Comparison of ENCODE assay signal across 27 mouse cellular contexts in genomic region chr2:141935130-141935529, GRCm38 (mm10).
A peak's percentile ranks its signal among the peaks of the same experiment; 100 is the strongest.
DNase-seq lines count a peak whose midpoint lies in the region; ATAC-seq lines count a peak whose summit lies in the region.
"Had no signal": no experiment of that assay in that cellular context is flagged by ENCODE, and none has a peak within 500 bp of the region (broad histone marks: within the 10 kb centered on the region; RNA-seq: fewer than 3 reads in every experiment).

No protein-coding gene starts in this region.

- DNase-seq in forebrain, embryonic 14.5 days (ENCODE audit: low spot score), result peak; percentile 38
- DNase-seq in forebrain, embryonic 11.5 days (ENCODE audit: low spot score), result no peak
- DNase-seq in frontal cortex, postnatal 36 days (ENCODE audit: low spot score in 2 of 2), result no peak
- DNase-seq in brain, adult 2 months (ENCODE audit: low read depth, low spot score), result peak; percentile 33
- no peak for DNase-seq in ovary, postnatal 36 days (ENCODE audit: low spot score)
- DNase-seq: adrenal gland, adult 2 months; adrenal gland, postnatal 14 days; B cell, adult 2 months; cerebellum, adult 18-20 months; cerebellum, adult 9-10 months; cerebellum, postnatal 14 days; gastrocnemius, adult 2 months; gastrocnemius, postnatal 25 days; heart, adult 2 months; heart, postnatal 14 days; heart, postnatal 4 days; kidney, adult 18-20 months; kidney, adult 9 months had no signal

- no peak overlapping the region for H3K27ac ChIP-seq in forebrain, embryonic 14.5 days (ENCODE audit: low read depth, low read length)
- H3K27ac ChIP-seq in forebrain, embryonic 11.5 days (ENCODE audit: low read depth, low read length), result no peak overlapping the region
- H3K27ac ChIP-seq: gastrocnemius, adult 2 months; heart, adult 2 months; heart, embryonic 10.5 days; heart, embryonic 13.5 days; hindbrain, embryonic 14.5 days; hindbrain, postnatal 0 days had no signal

- H3K4me1 ChIP-seq in forebrain, embryonic 14.5 days (ENCODE audit: control insufficient read depth, insufficient read depth, low read length), result no peaks in the 10 kb centered on the region
- H3K4me1 ChIP-seq in forebrain, embryonic 11.5 days (replicated peaks; ENCODE audit: control insufficient read depth, insufficient read depth, low read length), result no peaks in the 10 kb centered on the region
- H3K4me1 ChIP-seq: heart, embryonic 10.5 days; heart, embryonic 13.5 days had no signal

- no peaks in the 10 kb centered on the region for H3K9me3 ChIP-seq in forebrain, embryonic 14.5 days (replicated peaks; ENCODE audit: control insufficient read depth, low read length)
- H3K9me3 ChIP-seq in forebrain, embryonic 11.5 days (ENCODE audit: control insufficient read depth, low read length), result no peaks in the 10 kb centered on the region
- H3K9me3 ChIP-seq: heart, embryonic 10.5 days; heart, embryonic 13.5 days had no signal

- no peaks in the 10 kb centered on the region for H3K27me3 ChIP-seq in forebrain, embryonic 14.5 days (replicated peaks; ENCODE audit: control insufficient read depth, insufficient read depth, low read length)
- H3K27me3 ChIP-seq in forebrain, embryonic 11.5 days (ENCODE audit: control insufficient read depth, insufficient read depth, low read length), result no peaks in the 10 kb centered on the region
- H3K27me3 ChIP-seq: CH12.LX; heart, embryonic 13.5 days had no signal

- 81% methylated on average over 2 of the region's 2 CpGs for WGBS in forebrain, embryonic 14.5 days
- 88% methylated on average over 2 of the region's 2 CpGs for WGBS in forebrain, embryonic 11.5 days

- H3K4me2 ChIP-seq in forebrain, embryonic 14.5 days (ENCODE audit: low read length), result no peak overlapping the region
- no peak overlapping the region for H3K4me2 ChIP-seq in forebrain, embryonic 11.5 days (ENCODE audit: low read depth, low read length, severe bottlenecking)
- H3K4me2 ChIP-seq: heart, embryonic 13.5 days; hindbrain, embryonic 14.5 days had no signal

- peak; percentile 26; the same call in 1 of the 2 replicates for ATAC-seq in forebrain, embryonic 14.5 days
- no peak for ATAC-seq in forebrain, embryonic 11.5 days (replicated peaks; ENCODE audit: low FRiP score)
- peak; percentile 52; the same call in 1 of the 2 replicates for ATAC-seq in frontal cortex, adult (ENCODE audit: low TSS enrichment)
- ATAC-seq: hindbrain, postnatal 0 days; inflammation-experienced regulatory T-cells, adult 6 months; intestine, embryonic 16.5 days had no signal

- no peak overlapping the region for H3K4me3 ChIP-seq in forebrain, embryonic 14.5 days (ENCODE audit: low read depth, low read length)
- no peak overlapping the region for H3K4me3 ChIP-seq in forebrain, embryonic 11.5 days (ENCODE audit: low read depth, low read length)
- H3K4me3 ChIP-seq: gastrocnemius, adult 2 months; heart, adult 2 months; heart, embryonic 10.5 days; heart, embryonic 13.5 days had no signal

- H3K36me3 ChIP-seq in forebrain, embryonic 14.5 days (ENCODE audit: control insufficient read depth, insufficient read depth, low read length), result no peaks in the 10 kb centered on the region
- H3K36me3 ChIP-seq in forebrain, embryonic 11.5 days (ENCODE audit: control insufficient read depth, insufficient read depth, low read length), result no peaks in the 10 kb centered on the region
- H3K36me3 ChIP-seq: G1E; heart, embryonic 10.5 days; heart, embryonic 13.5 days had no signal

- H3K9ac ChIP-seq in forebrain, embryonic 14.5 days (ENCODE audit: low read length), result no peak overlapping the region
- H3K9ac ChIP-seq in forebrain, embryonic 11.5 days (ENCODE audit: low read length), result no peak overlapping the region
- H3K9ac ChIP-seq: heart, embryonic 13.5 days; hindbrain, embryonic 14.5 days had no signal

Comparison
In these comparisons a context has a peak if more than half of its experiments do, and no peak if none do; other contexts are left out.
1. DNase-seq: peak in forebrain, embryonic 14.5 days (single experiment) and brain, adult 2 months (single experiment); none in forebrain, embryonic 11.5 days (single experiment), frontal cortex, postnatal 36 days (0 of 2) and ovary, postnatal 36 days (single experiment).